Comparison of ENCODE assay signal across 12 mouse cellular contexts in genomic region chr12:13167116-13167515, GRCm38 (mm10).
DNase-seq lines count a peak whose midpoint lies in the region.
"Had no signal": no experiment of that assay in that cellular context is flagged by ENCODE, and none has a peak within 500 bp of the region (broad histone marks: within the 10 kb centered on the region; RNA-seq: fewer than 3 reads in every experiment).

No protein-coding gene starts in this region.

- DNase-seq in frontal cortex, adult 2 months (ENCODE audit: extremely low spot score in 1 of 2, low spot score in 1 of 2): peak; percentile 65 to 80
- DNase-seq in frontal cortex, postnatal 25 days (ENCODE audit: low spot score in 2 of 2): no peak
- peak; percentile 24 for DNase-seq in layer of hippocampus, adult 11-12 months (ENCODE audit: low spot score)
- no peak for DNase-seq in layer of hippocampus, postnatal 10 days (ENCODE audit: low spot score in 2 of 2)
- DNase-seq in right cerebral cortex, adult 2 months (ENCODE audit: low spot score in 2 of 2): peak; percentile 74 to 80
- DNase-seq in right cerebral cortex, postnatal 14 days: no peak
- DNase-seq in telencephalon, adult 2 months (ENCODE audit: low read depth, low spot score): peak; percentile 80
- no peak for DNase-seq in retina, embryonic 14.5 days (ENCODE audit: low spot score)
- DNase-seq: adrenal gland, adult 2 months; kidney, adult 8-10 months; liver; lung, adult 18-20 months had no signal

Comparison
In these comparisons a context has a peak if more than half of its experiments do, and no peak if none do; other contexts are left out.
1. DNase-seq: peak in frontal cortex, adult 2 months (2 of 2), layer of hippocampus, adult 11-12 months (single experiment), right cerebral cortex, adult 2 months (2 of 2) and telencephalon, adult 2 months (single experiment); none in frontal cortex, postnatal 25 days (0 of 2), layer of hippocampus, postnatal 10 days (0 of 2), right cerebral cortex, postnatal 14 days (single experiment) and retina, embryonic 14.5 days (single experiment).